Mouse (Mus musculus): ENCODE results near the gene G530012D18Rik. TPM values are rescaled to one million over a fixed set of nuclear protein-coding genes. Genes with fewer than 3 reads are reported as not detected.
"Not testable (repeated sequence)": the region's sequence is repeated elsewhere in the genome, so short reads cannot be mapped to it uniquely, and the experiment has no call there.

The G530012D18Rik gene
- total RNA-seq (2015), result 0.69 and 0.73 TPM in 2 replicates
- total RNA-seq (2017), result 0.46 TPM in 1 of 2 replicates, not detected in the other

DNA sequence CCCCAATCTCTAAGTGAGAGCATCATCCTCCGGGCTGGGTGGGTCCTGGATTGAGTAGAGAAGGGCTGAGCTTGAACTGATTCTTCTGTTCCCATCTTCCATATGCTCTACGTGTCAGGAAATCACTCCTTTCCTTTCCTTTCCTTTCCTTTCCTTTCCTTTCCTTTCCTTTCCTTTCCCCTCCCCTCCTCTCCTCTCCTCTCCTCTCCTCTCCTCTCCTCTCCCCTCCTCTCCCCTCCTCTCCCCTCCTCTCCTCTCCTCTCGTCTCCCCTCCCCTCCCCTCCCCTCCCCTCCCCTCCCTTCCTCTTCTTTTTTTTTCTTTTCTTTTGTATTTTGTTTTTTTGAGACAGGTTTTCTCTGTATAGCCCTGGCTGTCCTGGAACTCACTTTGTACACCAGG is at the start of gene G530012D18Rik:
TSS of gene G530012D18Rik (plus strand) at position 301 of the 400 bp plus-strand sequence.
- not testable (repeated sequence) for ATAC-seq (replicated peaks; ENCODE audit: poor library complexity)

DNA sequence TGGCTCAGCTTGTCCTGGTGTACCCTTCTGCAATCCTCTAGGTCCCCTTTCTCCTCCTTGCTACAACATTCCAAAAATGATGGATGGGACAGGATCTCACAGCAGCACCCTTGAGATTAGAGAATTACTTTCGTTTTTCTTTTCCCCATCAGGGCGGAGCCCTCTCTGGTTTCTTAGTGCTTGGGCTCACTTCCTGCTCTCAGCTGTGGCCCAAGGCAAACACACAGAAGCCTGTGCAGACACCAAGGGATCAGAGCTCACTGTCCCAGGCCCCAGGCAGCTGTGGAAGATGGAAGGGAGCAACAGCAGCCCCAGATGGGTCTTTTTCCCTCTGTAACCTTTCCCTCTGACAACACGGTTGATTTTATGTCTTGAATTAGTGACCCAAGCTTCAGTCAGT is 49.1 kb upstream of the G530012D18Rik start:
- ATAC-seq (replicated peaks; ENCODE audit: poor library complexity), result not testable (repeated sequence)

- ATAC-seq (replicated peaks; ENCODE audit: poor library complexity), result not testable (repeated sequence)
Observed at GRCm38 (mm10) chr1:85528451-85529110, 46.9 kb upstream of the G530012D18Rik start.

DNA sequence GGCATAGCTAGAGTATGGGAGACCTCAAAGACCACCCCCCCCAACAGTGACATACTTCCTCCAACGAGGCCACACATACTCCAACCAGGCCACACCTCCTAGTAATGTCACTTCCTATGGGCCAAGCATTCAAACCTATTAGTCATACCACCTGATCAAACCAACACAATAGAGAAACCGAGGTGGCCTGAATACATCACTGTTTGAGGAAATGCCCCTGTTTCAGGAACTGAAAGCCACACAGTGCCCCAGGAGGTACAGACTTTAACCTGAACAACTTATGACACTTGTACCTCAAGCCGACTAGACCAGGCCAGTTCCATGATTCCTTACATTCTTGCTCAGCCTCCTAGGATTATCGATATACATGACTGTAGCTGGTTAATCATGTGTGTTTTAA is 31.7 kb upstream of the G530012D18Rik start:
- ATAC-seq (replicated peaks; ENCODE audit: poor library complexity), result not testable (repeated sequence)

DNA sequence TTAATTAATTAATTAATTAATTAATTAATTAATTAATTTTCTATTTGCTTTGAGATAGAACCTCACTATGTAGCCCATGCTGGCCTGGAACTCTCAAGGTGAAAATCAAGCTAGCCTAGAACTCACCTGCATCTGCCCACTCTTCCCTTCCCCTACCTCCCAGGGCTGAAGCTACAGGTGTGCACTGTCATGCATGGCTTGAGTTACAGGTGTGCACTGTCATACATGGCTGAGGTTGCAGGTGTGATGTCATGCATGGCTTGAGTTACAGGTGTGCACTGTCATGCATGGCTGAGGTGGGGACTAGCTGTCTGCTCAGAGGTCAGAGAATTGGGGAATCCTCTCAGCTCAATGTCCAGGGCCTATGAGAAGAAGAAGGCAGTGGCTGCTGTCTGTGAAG is 29.0 kb upstream of the G530012D18Rik start:
- ATAC-seq (replicated peaks; ENCODE audit: poor library complexity), result not testable (repeated sequence)

GRCm38 (mm10) chr1:85555261-85555660 is 20.2 kb upstream of the G530012D18Rik start:
- ATAC-seq (replicated peaks; ENCODE audit: poor library complexity), result not testable (repeated sequence)

DNA sequence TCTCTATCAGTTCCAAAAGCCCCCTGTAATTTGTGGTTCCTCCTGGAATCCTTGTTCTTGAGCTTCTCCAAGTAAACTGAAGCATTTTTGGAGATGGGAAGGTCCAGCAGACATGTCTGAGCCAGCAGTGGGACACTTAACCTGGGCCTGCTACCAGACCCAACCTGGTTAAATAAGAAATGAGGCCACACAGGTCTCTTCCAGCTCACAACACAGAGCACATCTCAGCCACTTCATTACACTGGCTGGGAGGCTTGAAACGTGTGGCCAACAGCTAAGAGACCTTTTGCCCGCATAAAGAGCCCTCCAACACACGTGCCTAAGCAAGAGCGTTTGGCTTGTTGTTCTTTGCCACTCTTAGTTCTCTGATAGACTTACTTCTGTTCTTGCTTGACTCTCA is 1.9 kb upstream of the G530012D18Rik start:
- ATAC-seq (replicated peaks; ENCODE audit: poor library complexity), result not testable (repeated sequence)

DNA sequence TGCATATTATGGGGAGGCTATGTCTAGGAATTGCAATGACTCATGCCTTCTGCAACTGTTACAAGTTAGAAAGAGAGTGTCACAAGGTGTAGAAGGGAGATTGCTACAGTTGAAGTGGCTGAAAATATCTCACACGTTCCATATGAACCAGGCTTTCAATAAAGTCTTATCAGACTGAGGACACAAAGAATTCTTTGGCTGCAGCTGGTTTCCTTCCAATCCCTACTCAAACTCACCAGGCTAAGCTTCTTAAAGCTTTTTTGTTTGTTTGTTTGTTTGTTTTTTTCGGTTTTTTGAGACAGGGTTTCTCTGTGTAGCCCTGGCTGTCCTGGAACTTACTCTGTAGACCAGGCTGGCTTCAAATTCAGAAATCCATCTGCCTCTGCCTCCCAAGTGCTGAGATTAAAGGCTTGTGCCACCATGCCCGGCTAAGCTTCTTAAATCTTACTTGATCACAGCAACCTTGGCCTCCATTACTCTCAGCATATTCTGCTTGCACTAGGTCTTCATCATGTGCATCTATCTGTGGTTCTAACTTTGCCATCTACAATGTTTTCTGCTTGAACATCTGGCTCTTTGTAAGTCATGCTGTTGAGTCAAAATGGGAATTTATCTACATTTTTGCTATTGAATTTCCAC is 3.0 kb downstream of the G530012D18Rik start:
- ATAC-seq (replicated peaks; ENCODE audit: poor library complexity), result not testable (repeated sequence)

GRCm38 (mm10) chr1:85579199-85580147 is 4.0 kb downstream of the G530012D18Rik start:
- not testable (repeated sequence) for ATAC-seq (replicated peaks; ENCODE audit: poor library complexity)

DNA sequence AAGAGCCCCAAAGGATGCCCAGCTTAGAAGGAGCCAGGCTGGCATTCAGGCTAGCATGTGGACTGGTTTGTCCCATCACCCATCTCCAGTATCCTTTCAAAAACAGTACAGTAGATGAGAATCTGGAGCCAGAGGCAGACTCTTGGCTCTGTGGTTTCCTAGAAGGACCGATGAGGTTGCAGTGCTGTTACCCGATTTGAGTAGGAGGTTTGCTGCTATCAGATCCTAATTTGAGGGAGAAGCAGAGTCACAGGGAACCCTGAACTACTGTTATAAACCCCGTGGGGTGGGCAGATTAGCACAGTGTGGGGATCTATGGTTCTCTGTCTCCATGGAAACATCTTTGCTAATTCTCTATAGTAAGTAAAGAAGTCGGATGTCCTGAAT is 4.7 kb downstream of the G530012D18Rik start:
- ATAC-seq (replicated peaks; ENCODE audit: poor library complexity), result peak; percentile 26; the same call in 1 of the 2 replicates

DNA sequence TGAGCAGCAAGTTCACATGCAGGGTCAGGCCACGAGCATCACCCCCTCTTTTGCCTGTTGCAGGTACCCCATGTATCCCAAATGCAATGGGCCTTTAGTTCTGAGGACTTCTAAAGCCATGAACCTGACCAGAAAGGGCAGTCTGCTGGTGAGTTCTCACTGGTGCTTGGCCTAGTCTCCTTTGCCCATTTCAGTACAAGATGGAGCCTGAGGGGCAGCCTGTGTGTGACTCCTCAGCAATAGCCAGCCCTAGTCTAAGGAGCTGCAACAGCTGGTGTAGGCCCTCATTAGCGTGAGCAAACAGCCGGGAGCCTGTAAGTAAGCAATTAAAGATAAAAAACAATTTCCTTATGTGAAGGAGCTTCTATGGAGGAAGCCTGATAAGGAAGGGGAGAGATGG is 5.1 kb downstream of the G530012D18Rik start:
- not testable (repeated sequence) for ATAC-seq (replicated peaks; ENCODE audit: poor library complexity)

DNA sequence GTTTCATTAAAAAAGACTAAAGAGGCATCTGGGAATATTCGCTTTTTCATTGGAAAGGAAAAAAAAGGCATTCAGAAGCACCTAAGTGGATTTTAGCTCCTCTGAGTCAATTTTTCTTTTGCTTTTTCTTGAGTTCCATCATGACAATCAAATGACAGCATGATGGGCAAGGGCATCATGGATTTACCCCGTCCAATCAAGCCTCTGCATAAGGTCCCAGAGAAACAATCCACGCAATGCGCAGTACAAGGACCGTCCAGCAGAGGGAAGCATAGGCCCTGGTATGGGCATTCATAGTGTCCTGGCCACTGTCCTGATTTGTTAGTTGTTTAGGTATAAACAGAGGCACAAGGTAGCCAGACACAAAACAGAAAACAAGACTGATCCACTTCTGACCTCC is 6.0 kb downstream of the G530012D18Rik start:
- ATAC-seq (replicated peaks; ENCODE audit: poor library complexity), result not testable (repeated sequence)

- not testable (repeated sequence) for ATAC-seq (replicated peaks; ENCODE audit: poor library complexity)
Observed at GRCm38 (mm10) chr1:85588697-85589096, 13.2 kb downstream of the G530012D18Rik start.

- not testable (repeated sequence) for ATAC-seq (replicated peaks; ENCODE audit: poor library complexity)
Observed at GRCm38 (mm10) chr1:85592526-85592925, 17.1 kb downstream of the G530012D18Rik start.

- ATAC-seq (replicated peaks; ENCODE audit: poor library complexity), result 0 out of 2 replicates have a peak, but pooled peaks have one; percentile 42
Observed at GRCm38 (mm10) chr1:85598271-85599012, 23.0 kb downstream of the G530012D18Rik start, which contains the start of gene Sp110. Sp110 (minus strand) TSS chr1:85598817.

DNA sequence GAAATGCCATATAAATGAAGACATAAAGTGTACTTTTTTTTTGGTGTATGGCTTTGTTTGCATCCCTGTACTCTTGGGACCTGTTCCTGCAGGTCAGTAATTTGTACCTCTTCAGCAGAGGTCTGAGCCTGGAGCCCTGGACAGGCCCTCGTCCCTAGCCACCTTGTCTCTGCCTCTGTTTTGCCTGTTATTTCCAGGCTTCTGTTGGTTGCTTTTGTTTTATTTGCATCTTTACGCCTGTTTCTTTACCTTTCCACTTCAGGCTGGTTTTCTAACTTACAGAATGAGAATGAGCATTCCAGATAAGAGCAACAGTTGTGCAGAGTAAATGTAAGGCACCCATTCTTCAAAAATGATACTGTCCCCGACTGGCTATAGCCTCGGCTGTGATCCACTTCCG is 24.6 kb downstream of the G530012D18Rik start, which contains the start of gene Sp140:
TSS of gene Sp140 (plus strand) at position 301 of the 400 bp plus-strand sequence.
- not testable (repeated sequence) for ATAC-seq (replicated peaks; ENCODE audit: poor library complexity)

- not testable (repeated sequence) for ATAC-seq (replicated peaks; ENCODE audit: poor library complexity)
Observed at GRCm38 (mm10) chr1:85600794-85601193, 25.3 kb downstream of the G530012D18Rik start.

- ATAC-seq (replicated peaks; ENCODE audit: poor library complexity), result not testable (repeated sequence)
Observed at GRCm38 (mm10) chr1:85604341-85604740, 28.9 kb downstream of the G530012D18Rik start.

GRCm38 (mm10) chr1:85608361-85608760 is 32.9 kb downstream of the G530012D18Rik start:
- ATAC-seq (replicated peaks; ENCODE audit: poor library complexity), result not testable (repeated sequence)

DNA sequence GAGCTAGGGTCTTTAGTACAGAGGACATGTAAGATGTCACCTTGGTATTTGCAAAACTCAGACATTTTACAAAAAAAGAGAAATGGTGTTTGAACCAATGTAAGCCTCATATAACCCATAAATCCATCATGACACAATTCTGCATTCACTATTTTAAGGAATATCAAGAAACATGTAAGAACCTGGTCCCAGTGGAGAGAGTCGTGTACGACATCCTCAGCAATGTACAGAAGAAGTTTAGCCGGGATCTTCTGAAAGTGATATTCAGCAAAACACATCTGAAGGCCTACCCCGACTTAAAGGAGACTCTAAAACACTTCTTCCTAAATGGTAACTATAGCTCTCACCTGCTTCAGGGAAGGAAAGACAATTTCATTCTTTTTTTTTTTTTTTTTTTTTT is 35.1 kb downstream of the G530012D18Rik start:
- ATAC-seq (replicated peaks; ENCODE audit: poor library complexity), result not testable (repeated sequence)
